Mouse (Mus musculus) neutrophil, adult 5-6 weeks (primary cell): ENCODE measurements at regions not wholly inside any gene's neighbourhood (a gene's known extent, or its start where the extent isn't known, plus 50 kb on each side); places are given as distances from the start of the nearest gene placed in this dataset.
"Not testable (repeated sequence)": the region's sequence is repeated elsewhere in the genome, so short reads cannot be mapped to it uniquely, and the experiment has no call there.

Experiments
- ATAC-seq: fragments of 151-379, 151-347 bp; 2 replicates; pipeline ENCODE4 v1.8.0; 2017; ENCODE audit warnings: mild to moderate bottlenecking, moderate TSS enrichment; ENCODE audit not compliant: insufficient number of reproducible peaks, poor library complexity, low FRiP score, severe bottlenecking; ENCODE audit errors: extremely low read depth

- ATAC-seq: not testable (repeated sequence)
Observed at GRCm38 (mm10) chrX:146140619-146141018, 635.6 kb upstream of the Amot start.

DNA sequence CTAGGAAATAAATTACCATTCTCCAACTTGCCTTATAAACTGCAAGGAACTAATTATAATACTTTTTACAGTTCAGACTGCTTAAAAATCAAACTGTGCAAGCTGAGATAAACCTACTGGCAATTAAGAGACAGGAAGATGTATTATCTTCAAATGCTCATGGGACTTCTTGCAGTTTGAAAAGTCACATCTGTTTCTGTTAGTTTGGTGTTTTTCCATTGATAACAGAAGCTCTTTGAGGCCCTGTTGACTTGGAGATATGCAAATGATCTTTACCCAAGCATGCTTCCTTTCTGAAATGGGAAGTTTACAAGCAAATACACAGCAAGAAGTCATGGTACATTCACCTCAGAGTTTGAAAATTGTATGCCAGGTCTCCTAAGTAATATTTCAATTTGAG is 605.7 kb upstream of the Amot start:
- ATAC-seq: peak; percentile 81; the same call in 1 of the 2 replicates

- no peak for ATAC-seq
Observed at GRCm38 (mm10) chrX:146109907-146110306, 604.9 kb upstream of the Amot start.
